Mouse (Mus musculus) liver, postnatal 0 days (tissue): ENCODE results near the gene Cnpy1. TPM values are rescaled to one million over a fixed set of nuclear protein-coding genes. Genes with fewer than 3 reads are reported as not detected.

ENCODE experiments used
- ATAC-seq: fragments of 200-750 bp; cut with Nextera tagmentation; 2 replicates; pipeline ENCODE4 v1.8.0; 2017; ENCODE audit warnings: mild to moderate bottlenecking, moderate library complexity
- DNase-seq: peaks from one replicate; pipeline ENCODE4 v3.0.0-alpha.2; 2016
- H3K27ac ChIP-seq: fragments of 300-500 bp; sonication (generic); 2 replicates; pipeline ENCODE4 v1.5.1; 2014; ENCODE audit warnings: antibody characterized with exemption, moderate library complexity, mild to moderate bottlenecking, low read depth
- H3K27me3 ChIP-seq: fragments of 300-500 bp; sonication (generic); 2 replicates; pipeline ENCODE4 v1.6.1; 2014; ENCODE audit warnings: low read length, control low read depth, mixed read lengths; ENCODE audit not compliant: insufficient read depth
- H3K36me3 ChIP-seq: fragments of 300-500 bp; sonication (generic); replicated peaks from 2 replicates; pipeline ENCODE4 v1.6.1; 2014; ENCODE audit warnings: mild to moderate bottlenecking, control low read depth, low read length, moderate library complexity, mixed read lengths; ENCODE audit not compliant: insufficient read depth
- H3K4me1 ChIP-seq: fragments of 300-500 bp; sonication (generic); 2 replicates; pipeline ENCODE4 v1.6.1; 2014; ENCODE audit warnings: antibody characterized with exemption, mild to moderate bottlenecking, control low read depth; ENCODE audit not compliant: insufficient read depth
- H3K4me2 ChIP-seq: fragments of 300-500 bp; sonication (generic); 2 replicates; pipeline ENCODE4 v1.6.1; 2014; ENCODE audit warnings: low read depth, mild to moderate bottlenecking, low read length, moderate library complexity, mixed read lengths
- H3K4me3 ChIP-seq: fragments of 300-500 bp; sonication (generic); 2 replicates; pipeline ENCODE4 v1.5.1; 2014; ENCODE audit warnings: low read depth, low read length
- H3K9ac ChIP-seq: fragments of 300-500 bp; sonication (generic); replicated peaks from 2 replicates; pipeline ENCODE4 v1.6.1; 2014; ENCODE audit warnings: mild to moderate bottlenecking, moderate library complexity
- H3K9me3 ChIP-seq: fragments of 300-500 bp; sonication (generic); 2 replicates; pipeline ENCODE4 v1.6.1; 2016; ENCODE audit warnings: mild to moderate bottlenecking, control low read depth, low read length, mixed read lengths
- CTCF ChIP-seq: sonication (generic); IDR thresholded peaks from 2 replicates; pipeline ENCODE4 v1.5.1; 2016; ENCODE audit warnings: antibody characterized with exemption, low read depth
- EP300 ChIP-seq: IDR thresholded peaks from 2 replicates; pipeline ENCODE4 v1.6.1; 2016; ENCODE audit warnings: antibody characterized with exemption, low read depth, mild to moderate bottlenecking
- WGBS: fragments of 180-500 bp; shearing (Covaris S2); extraction: QIAGEN DNeasy Blood & Tissue Kit; methylation state at CpG from one replicate; pipeline ENCODE4 v1.1.7; 2014; ENCODE audit not compliant: insufficient replicate concordance; 5-methylcytosine and 5-hydroxymethylcytosine counted together
- polyA plus RNA-seq: library from polyadenylated mRNA; unstranded; fragments of >200 nt; fragmentation: Nextera tagmentation; extraction: Ambion mirVana; gene quantifications from 2 replicates; pipeline ENCODE4 v1.2.1, GENCODE M21; 2015

Gene Cnpy1
- polyA plus RNA-seq, 1 experiment from 2014 or later, result not detected

DNA sequence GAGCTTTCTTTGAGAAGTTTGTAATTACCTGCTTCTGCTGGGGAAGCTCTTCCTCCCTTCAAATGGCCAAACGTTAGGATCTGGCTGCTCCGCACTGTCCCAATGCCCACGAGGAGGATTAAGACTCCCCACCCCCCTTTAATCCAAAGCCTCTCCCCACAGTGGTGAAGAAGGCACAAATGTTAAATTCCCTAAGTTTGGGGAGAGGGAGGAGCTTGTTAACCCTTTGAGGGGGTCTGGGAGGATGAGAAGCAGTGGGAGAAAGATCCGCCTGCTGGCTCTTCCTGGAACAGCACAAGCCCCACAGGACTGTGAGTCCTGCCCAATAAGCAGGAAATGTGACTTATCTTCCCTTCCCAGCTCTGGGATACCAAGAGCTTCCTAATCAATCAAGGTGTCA, 7.5 kb downstream of the Cnpy1 start:
- peak; percentile 15; the same call in 1 of the 2 replicates for TF ChIP-seq CTCF
- no peak for TF ChIP-seq EP300
- 30% methylated on average over 4 of the region's 4 CpGs for WGBS
- Histone ChIP-seq H3K36me3 (no peaks in the 10 kb centered on the region), H3K9ac (no peak overlapping the region), H3K4me2 (no peak overlapping the region), H3K4me3 (no peak overlapping the region), H3K27me3 (no peaks in the 10 kb centered on the region), H3K27ac (no peak overlapping the region), H3K4me1 (peaks cover 1% of the 10 kb centered on the region; the same call in 1 of the 2 replicates), H3K9me3 (no peaks in the 10 kb centered on the region)
- DNase-seq (no peak), ATAC-seq (no peak)

DNA sequence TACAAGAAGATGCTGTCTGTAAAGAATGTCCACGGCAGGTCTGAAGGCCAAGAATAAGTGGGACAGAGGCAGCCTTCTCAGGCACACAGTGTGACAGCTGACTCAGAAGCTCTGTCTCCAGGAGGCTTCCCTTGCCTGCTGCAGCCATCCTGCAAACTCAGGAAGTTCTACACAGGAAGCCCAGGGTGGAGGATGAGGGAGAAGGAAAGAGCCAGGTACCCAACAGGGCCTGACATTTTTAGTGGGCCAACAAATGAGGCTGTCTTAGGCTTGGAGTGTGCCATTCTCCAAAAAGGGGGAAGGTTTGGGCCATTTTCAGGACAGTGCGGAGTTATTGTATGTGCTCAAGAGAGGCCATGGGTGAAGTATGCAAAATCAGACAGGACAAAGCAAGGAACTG, 7.9 kb downstream of the Cnpy1 start:
- Histone ChIP-seq H3K9me3 (no peaks in the 10 kb centered on the region), H3K4me2 (no peak overlapping the region), H3K4me3 (no peak overlapping the region), H3K4me1 (no peaks in the 10 kb centered on the region), H3K9ac (no peak overlapping the region), H3K27me3 (no peaks in the 10 kb centered on the region), H3K27ac (no peak overlapping the region), H3K36me3 (no peaks in the 10 kb centered on the region)
- TF ChIP-seq CTCF, result no peak
- no peak for TF ChIP-seq EP300
- ATAC-seq (no peak), DNase-seq (no peak)
- WGBS, result 72% methylated on average over 2 of the region's 2 CpGs

DNA sequence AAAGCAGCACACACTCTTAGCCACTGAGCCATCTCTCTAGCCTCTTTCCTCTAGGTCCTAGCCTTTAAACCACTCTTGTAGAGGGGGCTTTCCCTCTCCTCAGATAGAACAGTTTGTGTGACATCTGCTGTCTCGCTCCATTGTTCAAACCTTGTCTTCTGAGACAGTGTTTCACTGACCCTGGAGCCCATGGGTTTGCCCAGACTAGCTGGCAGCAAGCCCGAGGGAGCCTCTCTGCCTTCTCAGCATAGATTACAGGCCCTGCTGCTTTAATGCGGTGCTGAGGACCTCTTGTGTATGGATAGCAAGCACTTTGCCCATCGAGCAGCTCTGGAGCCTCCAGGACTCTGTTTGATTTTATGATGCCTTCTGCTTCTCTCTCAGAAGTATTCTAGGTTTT, 8.6 kb downstream of the Cnpy1 start:
- ATAC-seq (no peak), DNase-seq (no peak)
- Histone ChIP-seq H3K36me3 (no peaks in the 10 kb centered on the region), H3K4me2 (no peak overlapping the region), H3K4me3 (no peak overlapping the region), H3K9ac (no peak overlapping the region), H3K9me3 (no peaks in the 10 kb centered on the region), H3K27me3 (no peaks in the 10 kb centered on the region), H3K27ac (no peak overlapping the region), H3K4me1 (no peaks in the 10 kb centered on the region)
- TF ChIP-seq CTCF (no peak), EP300 (no peak)
- 57% methylated on average over 4 of the region's 4 CpGs for WGBS

DNA sequence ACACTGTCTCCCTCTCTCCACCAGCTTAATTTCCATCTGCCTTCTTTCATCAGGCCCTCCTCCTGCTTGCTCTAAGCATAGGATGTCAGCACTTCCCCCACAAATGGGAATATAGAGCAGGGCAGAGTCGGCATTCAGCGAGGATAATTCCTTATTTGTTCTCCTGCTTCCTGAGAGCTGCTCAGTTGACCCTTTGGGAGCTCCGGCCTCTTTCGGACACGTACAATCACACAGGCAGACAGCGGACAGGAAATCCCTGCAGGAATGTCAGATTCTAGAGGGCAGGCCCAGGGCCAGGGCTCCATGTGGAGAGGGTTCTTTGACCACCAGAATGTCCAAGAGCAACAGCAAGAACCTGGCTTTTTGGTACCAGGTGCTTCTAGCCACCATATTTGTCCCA, 9.5 kb downstream of the Cnpy1 start:
- Histone ChIP-seq H3K4me1 (no peaks in the 10 kb centered on the region), H3K4me2 (no peak overlapping the region), H3K4me3 (no peak overlapping the region), H3K27me3 (no peaks in the 10 kb centered on the region), H3K9me3 (no peaks in the 10 kb centered on the region), H3K27ac (no peak overlapping the region), H3K9ac (no peak overlapping the region), H3K36me3 (no peaks in the 10 kb centered on the region)
- ATAC-seq (no peak), DNase-seq (no peak)
- no peak for TF ChIP-seq EP300
- TF ChIP-seq CTCF, result no peak
- 43% methylated on average over 6 of the region's 6 CpGs for WGBS

DNA sequence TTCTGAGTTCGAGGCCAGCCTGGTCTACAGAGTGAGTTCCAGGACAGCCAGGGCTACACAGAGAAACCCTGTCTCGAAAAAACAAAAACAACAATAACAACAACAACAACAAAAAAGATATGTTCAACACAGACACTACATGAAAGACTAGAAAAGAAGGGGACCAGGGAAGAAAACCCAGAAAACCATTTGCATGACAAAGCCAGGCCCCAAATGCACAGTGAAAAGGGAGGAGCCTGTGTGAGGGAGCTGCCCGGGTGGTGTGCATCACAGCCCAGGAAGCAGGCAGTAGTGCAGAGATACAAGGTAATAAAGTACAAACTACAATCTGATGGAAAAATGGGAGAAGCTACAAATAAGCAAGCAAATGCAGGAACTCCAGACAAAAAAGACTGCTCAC, 13.5 kb downstream of the Cnpy1 start:
- Histone ChIP-seq H3K4me1 (no peaks in the 10 kb centered on the region), H3K27ac (no peak overlapping the region), H3K27me3 (no peaks in the 10 kb centered on the region), H3K4me3 (no peak overlapping the region), H3K4me2 (no peak overlapping the region), H3K9me3 (no peaks in the 10 kb centered on the region), H3K9ac (no peak overlapping the region), H3K36me3 (no peaks in the 10 kb centered on the region)
- TF ChIP-seq EP300, result no peak
- 58% methylated on average over 3 of the region's 3 CpGs for WGBS
- DNase-seq (no peak), ATAC-seq (no peak)

DNA sequence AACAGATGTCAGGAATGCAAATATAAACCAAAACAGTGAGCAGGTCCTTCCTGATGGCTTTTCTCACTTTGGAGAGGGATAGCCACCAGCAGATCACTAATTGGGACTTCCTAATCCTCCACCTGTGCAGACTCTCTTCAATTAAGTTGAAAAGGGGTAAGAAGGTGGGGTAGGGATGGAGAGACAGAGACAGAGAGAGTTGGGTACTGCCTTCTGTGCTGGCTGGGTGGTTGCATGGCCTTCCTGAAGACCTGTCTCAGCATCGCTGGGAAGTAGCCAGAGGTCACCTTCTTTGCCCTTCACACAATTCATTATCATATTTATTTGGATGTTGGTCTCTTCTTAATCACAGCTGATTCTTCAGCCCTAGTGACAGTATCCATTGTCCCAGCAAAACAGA, 26.0 kb downstream of the Cnpy1 start:
- Histone ChIP-seq H3K4me3 (no peak overlapping the region), H3K4me1 (no peaks in the 10 kb centered on the region), H3K27me3 (0 out of 2 replicates have a peak, but pooled peaks cover 1% of the 10 kb centered on the region), H3K9ac (no peak overlapping the region), H3K36me3 (no peaks in the 10 kb centered on the region), H3K4me2 (no peak overlapping the region), H3K27ac (no peak overlapping the region), H3K9me3 (no peaks in the 10 kb centered on the region)
- ATAC-seq (no peak), DNase-seq (no peak)
- WGBS, result 82% methylated on average over 1 of the region's 1 CpGs
- TF ChIP-seq CTCF (no peak), EP300 (no peak)

DNA sequence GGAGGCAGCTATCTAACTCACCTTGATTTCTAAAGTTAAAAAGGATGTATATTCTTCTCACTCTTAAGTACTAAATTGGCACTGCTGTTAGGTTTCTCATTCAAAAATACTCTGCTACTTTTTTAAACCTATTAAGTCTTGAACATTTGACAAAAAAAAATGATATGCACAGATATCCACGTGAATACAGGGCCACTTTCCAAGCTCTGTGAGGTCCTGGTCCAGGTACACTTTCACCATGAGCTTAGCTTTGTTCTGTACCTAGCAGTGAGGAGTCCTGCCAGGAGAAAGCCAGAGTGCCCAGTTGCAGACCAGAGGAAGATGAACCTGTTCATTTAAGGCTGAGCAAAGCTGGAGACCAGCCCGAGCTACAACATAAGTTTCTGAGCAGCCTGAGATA, 32.2 kb downstream of the Cnpy1 start:
- 43% methylated on average over 2 of the region's 2 CpGs for WGBS
- no peak overlapping the region for H3K27ac ChIP-seq

More for the DNA sequence above, 32.2 kb downstream of the Cnpy1 start:
- no peak overlapping the region for H3K4me2 ChIP-seq
- H3K4me1 ChIP-seq, result 0 out of 2 replicates have a peak, but pooled peaks cover 3% of the 10 kb centered on the region
- no peak overlapping the region for H3K4me3 ChIP-seq
- TF ChIP-seq CTCF (no peak), EP300 (no peak)
- H3K36me3 ChIP-seq, result no peaks in the 10 kb centered on the region
- no peak overlapping the region for H3K9ac ChIP-seq
- H3K27me3 ChIP-seq, result peaks cover 49% of the 10 kb centered on the region
- H3K9me3 ChIP-seq, result no peaks in the 10 kb centered on the region
- DNase-seq, result no peak
- ATAC-seq, result no peak
